Mouse (Mus musculus) brain, embryonic 14.5 days (tissue): Measurements from ENCODE around the gene Ankfn1.

ENCODE experiments used
- CTCF ChIP-seq: fragments of 200-500 bp; IDR thresholded peaks from 2 replicates; pipeline ENCODE4 v1.5.1; 2012; ENCODE audit warnings: inconsistent platforms, mild to moderate bottlenecking, moderate library complexity, borderline replicate concordance; ENCODE audit not compliant: insufficient read depth, insufficient read length; ENCODE audit errors: extremely low read depth
- POLR2A ChIP-seq: fragments of 200-500 bp; IDR thresholded peaks from 2 replicates; pipeline ENCODE4 v1.6.1; 2012; ENCODE audit warnings: mild to moderate bottlenecking, inconsistent platforms, borderline replicate concordance; ENCODE audit not compliant: poor library complexity, insufficient read depth, insufficient read length, severe bottlenecking; ENCODE audit errors: extremely low read depth

- no peak for TF ChIP-seq POLR2A
- TF ChIP-seq CTCF = no peak
Observed at GRCm38 (mm10) chr11:89440566-89440965, 336.9 kb downstream of the Ankfn1 start.
